Mouse (Mus musculus): ENCODE results near the gene Prex1. TPM values are rescaled to one million over a fixed set of nuclear protein-coding genes. Genes with fewer than 3 reads are reported as not detected.

Gene Prex1
- polyA plus RNA-seq (2017; shearing (Covaris generic)), result 212 TPM

GRCm38 (mm10) chr2:166713690-166714426 is at the start of gene Prex1:
TSS of gene Prex1 (minus strand) at chr2:166713832.

Other genes starting within 250 kb of the Prex1 start
- 3.8 TPM for gene Trp53rkb, start 78.7 kb upstream of the Prex1 start, polyA plus RNA-seq (2017; shearing (Covaris generic))
- 23.1 TPM for gene Arfgef2, start 91.8 kb upstream of the Prex1 start, polyA plus RNA-seq (2017; shearing (Covaris generic))
- 106 TPM for gene Cse1l, start 192.2 kb upstream of the Prex1 start, polyA plus RNA-seq (2017; shearing (Covaris generic))